Mouse (Mus musculus) liver, adult 2 months (tissue): ENCODE results near the gene Nrtn. TPM values are rescaled to one million over a fixed set of nuclear protein-coding genes. Genes with fewer than 3 reads are reported as not detected.

Experiments
- DNase-seq: peaks from one replicate; pipeline ENCODE4 v3.0.0-alpha.2; 2011; ENCODE audit warnings: low read depth, low spot score; ENCODE audit errors: extremely low read depth
- H3K27ac ChIP-seq: fragments of 200-500 bp; replicated peaks from 2 replicates; pipeline ENCODE4 v1.5.1; 2012; ENCODE audit warnings: low read depth, mild to moderate bottlenecking, control low read depth, inconsistent platforms, low read length; ENCODE audit not compliant: insufficient read depth
- H3K27me3 ChIP-seq: fragments of 200-500 bp; 2 replicates; pipeline ENCODE4 v1.6.1; 2012; ENCODE audit warnings: mild to moderate bottlenecking, moderate library complexity, low read length, inconsistent platforms; ENCODE audit not compliant: control insufficient read depth, insufficient read depth
- H3K36me3 ChIP-seq: fragments of 200-500 bp; 2 replicates; pipeline ENCODE4 v1.6.1; 2012; ENCODE audit warnings: low read length, inconsistent platforms; ENCODE audit not compliant: control insufficient read depth, insufficient read depth
- H3K4me1 ChIP-seq: fragments of 200-500 bp; 2 replicates; pipeline ENCODE4 v1.6.1; 2011; ENCODE audit warnings: low read length; ENCODE audit not compliant: control insufficient read depth, insufficient read depth
- H3K4me3 ChIP-seq: fragments of 200-500 bp; 2 replicates; pipeline ENCODE4 v1.5.1; 2011; ENCODE audit warnings: low read depth, mild to moderate bottlenecking, control low read depth, low read length, moderate library complexity; ENCODE audit not compliant: insufficient read depth
- H3K79me2 ChIP-seq: fragments of 200-500 bp; 2 replicates; pipeline ENCODE4 v1.6.1; 2012; ENCODE audit warnings: inconsistent platforms, mild to moderate bottlenecking, low read length, moderate library complexity; ENCODE audit not compliant: control insufficient read depth, insufficient read depth
- H3K9ac ChIP-seq: fragments of 200-500 bp; 2 replicates; pipeline ENCODE4 v1.6.1; 2012; ENCODE audit warnings: low read depth, mild to moderate bottlenecking, control low read depth, inconsistent platforms, low read length
- CTCF ChIP-seq: fragments of 200-500 bp; IDR thresholded peaks from 2 replicates; pipeline ENCODE4 v1.5.1; 2011; ENCODE audit warnings: low read depth, low read length, control low read depth
- POLR2A ChIP-seq: fragments of 200-500 bp; IDR thresholded peaks from 2 replicates; pipeline ENCODE4 v1.6.1; 2011; ENCODE audit warnings: low read length, control low read depth; ENCODE audit not compliant: insufficient read depth; ENCODE audit errors: extremely low read depth
- WGBS: fragments of 180-500 bp; shearing (Covaris S2); methylation state at CpG from one replicate; pipeline ENCODE4 v1.1.7; 2018; 5-methylcytosine and 5-hydroxymethylcytosine counted together
- polyA plus RNA-seq: library from polyadenylated mRNA; depleted of rRNA; stranded (reverse); fragments of >200 nt; gene quantifications from 2 replicates; pipeline ENCODE4 v1.2.3, GENCODE M21; 2012
- total RNA-seq: library from RNA; depleted of rRNA; stranded (reverse); fragments of >200 nt; gene quantifications from 2 replicates; pipeline ENCODE4 v1.2.3, GENCODE M21; 2014

Gene Nrtn
- total and polyA plus RNA-seq, 2 experiments, result 0.83 to 1.9 TPM

DNA sequence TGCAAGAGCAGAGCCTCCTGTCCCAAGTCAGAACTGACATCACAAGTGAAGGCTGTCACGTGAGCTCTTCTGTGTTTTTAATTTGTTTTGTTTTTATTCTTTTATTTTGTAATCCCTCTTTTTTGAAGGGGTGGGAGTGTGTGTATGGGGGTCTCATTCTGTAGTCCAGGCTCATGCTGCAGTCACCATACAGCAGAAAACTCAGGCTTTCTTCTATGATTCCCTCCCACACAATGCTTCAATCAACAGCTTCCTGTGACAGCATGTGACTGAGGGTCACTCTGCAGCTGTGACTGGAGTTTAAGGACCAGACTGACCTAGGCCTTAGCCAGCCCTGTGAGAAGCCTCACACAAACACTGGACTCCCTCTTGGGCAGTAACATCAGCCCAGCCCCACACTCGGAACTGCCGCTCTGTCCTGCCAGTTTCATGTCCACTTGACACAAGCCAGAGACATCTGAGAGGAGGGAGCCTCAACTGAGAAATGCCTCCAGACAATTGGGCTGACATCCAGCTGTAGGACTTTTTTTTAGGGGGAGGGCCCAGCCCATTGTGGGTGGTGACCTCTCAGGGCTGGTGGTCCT is 21.5 kb upstream of the Nrtn start:
- no peaks in the 10 kb centered on the region for H3K27me3 ChIP-seq
- peaks cover 9% of the 10 kb centered on the region for H3K4me1 ChIP-seq
- H3K79me2 ChIP-seq, result no peaks in the 10 kb centered on the region
- H3K36me3 ChIP-seq, result no peaks in the 10 kb centered on the region
- no peak overlapping the region for H3K9ac ChIP-seq
- no peak for TF ChIP-seq POLR2A
- no peak for TF ChIP-seq CTCF
- H3K27ac ChIP-seq, result no peak overlapping the region; the same call in 1 of the 2 replicates
- 91% methylated on average over 3 of the region's 3 CpGs for WGBS
- peak; percentile 39 for DNase-seq
- H3K4me3 ChIP-seq, result no peak overlapping the region

DNA sequence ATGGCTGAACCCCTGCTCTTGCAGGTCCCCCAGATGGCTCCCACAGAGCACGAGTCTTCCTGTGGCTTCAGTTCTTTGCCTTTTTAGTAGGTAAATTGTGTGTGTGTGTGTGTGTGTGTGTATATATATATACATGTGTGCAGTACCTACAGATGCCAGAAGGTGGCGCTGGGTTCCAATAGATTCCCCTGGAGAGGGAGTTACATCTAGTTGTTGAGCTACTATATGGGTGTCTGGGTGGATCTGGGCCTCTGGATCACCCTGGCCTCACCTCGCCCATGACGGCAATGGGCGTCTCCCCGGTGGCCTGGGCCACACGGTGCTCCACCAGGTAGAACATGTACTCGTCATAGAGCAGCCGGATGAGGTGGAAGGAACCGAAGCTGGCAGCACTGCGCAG is 20.2 kb upstream of the Nrtn start:
- no peak overlapping the region for H3K27ac ChIP-seq
- no peaks in the 10 kb centered on the region for H3K79me2 ChIP-seq
- H3K36me3 ChIP-seq, result no peaks in the 10 kb centered on the region
- 91% methylated on average over 11 of the region's 11 CpGs for WGBS
- TF ChIP-seq POLR2A (no peak), CTCF (no peak)
- no peak overlapping the region for H3K4me3 ChIP-seq
- H3K9ac ChIP-seq, result no peak overlapping the region
- H3K4me1 ChIP-seq, result peaks cover 9% of the 10 kb centered on the region
- H3K27me3 ChIP-seq, result no peaks in the 10 kb centered on the region
- DNase-seq, result no peak

DNA sequence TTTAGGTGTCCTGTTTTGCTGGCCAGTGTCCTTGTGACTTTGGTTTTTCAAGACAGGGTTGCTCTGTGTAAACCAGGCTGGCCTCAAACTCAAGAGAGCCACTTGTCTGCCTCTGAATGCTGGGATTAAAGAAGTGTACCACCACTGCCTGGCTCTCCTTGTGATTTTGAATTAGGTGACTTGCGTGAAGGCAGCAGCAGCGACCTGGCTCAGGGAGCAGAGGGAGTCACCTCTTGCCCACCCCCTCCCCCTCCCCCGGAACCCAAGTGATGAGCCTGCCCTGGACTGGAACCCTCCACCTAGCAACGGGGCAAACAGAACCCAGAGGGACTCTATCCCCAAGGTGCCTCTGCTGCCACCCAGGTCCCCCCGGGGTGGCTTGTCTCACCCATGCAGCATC is 12.6 kb upstream of the Nrtn start, which contains the start of gene Prr22:
TSS of gene Prr22 (plus strand) at position 301 of the 400 bp plus-strand sequence.
- Histone ChIP-seq H3K4me1 (peaks cover 5% of the 10 kb centered on the region), H3K27me3 (no peaks in the 10 kb centered on the region), H3K4me3 (no peak within 1 kb of the TSS), H3K9ac (no peak within 1 kb of the TSS), H3K36me3 (peaks cover 3% of the 10 kb centered on the region; the same call in 1 of the 2 replicates), H3K79me2 (no peaks in the 10 kb centered on the region), H3K27ac (no peak within 1 kb of the TSS)
- no peak for DNase-seq
- TF ChIP-seq POLR2A, result no peak
- WGBS, result 98% methylated on average over 5 of the region's 5 CpGs

DNA sequence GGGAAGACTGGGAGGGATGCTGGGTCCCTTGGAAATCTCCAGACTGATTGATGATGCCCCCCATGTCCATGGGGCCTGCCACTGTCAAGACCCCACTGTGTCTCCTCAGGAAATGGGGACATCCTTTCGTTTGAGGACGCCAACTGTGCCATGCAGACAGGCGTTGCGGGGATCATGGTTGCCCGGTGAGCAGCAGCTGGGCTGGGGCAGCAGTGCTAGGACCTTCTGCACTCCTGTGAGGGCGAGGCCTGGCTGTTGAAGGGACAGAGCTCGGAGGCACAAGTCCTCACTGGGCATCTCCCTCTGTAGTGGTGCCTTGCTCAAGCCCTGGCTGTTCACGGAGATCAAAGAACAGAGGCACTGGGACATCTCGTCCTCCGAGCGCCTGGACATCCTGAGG is 11.6 kb upstream of the Nrtn start:
- H3K4me3 ChIP-seq, result no peak overlapping the region
- no peaks in the 10 kb centered on the region for H3K27me3 ChIP-seq
- H3K27ac ChIP-seq, result no peak overlapping the region
- H3K79me2 ChIP-seq, result no peaks in the 10 kb centered on the region
- no peak overlapping the region for H3K9ac ChIP-seq
- no peak for TF ChIP-seq POLR2A
- TF ChIP-seq CTCF, result no peak
- H3K4me1 ChIP-seq, result peaks cover 5% of the 10 kb centered on the region
- DNase-seq, result no peak
- peaks cover 3% of the 10 kb centered on the region; the same call in 1 of the 2 replicates for H3K36me3 ChIP-seq
- 95% methylated on average over 11 of the region's 11 CpGs for WGBS

DNA sequence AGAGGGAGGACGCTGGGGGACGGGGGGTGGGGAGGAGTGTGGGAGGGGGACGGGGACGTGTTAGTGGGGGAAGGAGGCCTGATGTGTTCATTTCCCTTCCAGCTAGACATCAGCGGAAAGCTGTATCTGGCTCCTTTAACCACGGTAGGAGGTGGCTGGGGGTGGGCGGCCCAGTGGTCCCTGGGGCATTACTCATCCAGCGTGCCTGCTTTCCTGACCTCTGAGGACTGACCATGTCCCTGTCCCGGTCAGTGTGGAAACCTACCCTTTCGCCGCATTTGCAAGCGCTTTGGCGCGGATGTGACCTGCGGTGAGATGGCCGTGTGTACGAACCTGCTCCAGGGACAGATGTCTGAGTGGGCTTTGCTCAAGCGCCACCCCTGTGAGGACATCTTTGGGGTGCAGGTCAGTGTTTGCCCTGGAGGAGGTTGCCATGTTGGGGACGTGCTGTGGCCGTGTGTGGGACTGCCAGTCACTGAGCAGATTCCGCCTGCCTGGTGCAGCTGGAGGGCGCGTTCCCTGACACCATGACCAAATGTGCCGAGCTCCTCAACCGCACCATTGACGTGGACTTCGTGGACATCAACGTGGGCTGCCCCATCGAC is 10.3 kb upstream of the Nrtn start:
- H3K9ac ChIP-seq, result no peak overlapping the region
- no peak overlapping the region for H3K4me3 ChIP-seq
- H3K4me1 ChIP-seq, result peaks cover 6% of the 10 kb centered on the region
- TF ChIP-seq POLR2A (no peak), CTCF (no peak)
- H3K27me3 ChIP-seq, result no peaks in the 10 kb centered on the region
- no peak overlapping the region for H3K27ac ChIP-seq
- H3K79me2 ChIP-seq, result no peaks in the 10 kb centered on the region
- no peak for DNase-seq
- 97% methylated on average over 29 of the region's 29 CpGs for WGBS
- H3K36me3 ChIP-seq, result peaks cover 3% of the 10 kb centered on the region; the same call in 1 of the 2 replicates
